Mouse (Mus musculus) neural tube, postnatal 0 days (tissue): Measurements from ENCODE around the gene Rhox1. TPM values are rescaled to one million over a fixed set of nuclear protein-coding genes. Genes with fewer than 3 reads are reported as not detected.

Source experiments
- polyA plus RNA-seq: library from polyadenylated mRNA; unstranded; fragments of >200 nt; fragmentation: Nextera tagmentation; extraction: Ambion mirVana; gene quantifications from 2 replicates; pipeline ENCODE4 v1.2.1, GENCODE M21; 2015

The Rhox1 gene
- not detected in 2 replicates for polyA plus RNA-seq

DNA sequence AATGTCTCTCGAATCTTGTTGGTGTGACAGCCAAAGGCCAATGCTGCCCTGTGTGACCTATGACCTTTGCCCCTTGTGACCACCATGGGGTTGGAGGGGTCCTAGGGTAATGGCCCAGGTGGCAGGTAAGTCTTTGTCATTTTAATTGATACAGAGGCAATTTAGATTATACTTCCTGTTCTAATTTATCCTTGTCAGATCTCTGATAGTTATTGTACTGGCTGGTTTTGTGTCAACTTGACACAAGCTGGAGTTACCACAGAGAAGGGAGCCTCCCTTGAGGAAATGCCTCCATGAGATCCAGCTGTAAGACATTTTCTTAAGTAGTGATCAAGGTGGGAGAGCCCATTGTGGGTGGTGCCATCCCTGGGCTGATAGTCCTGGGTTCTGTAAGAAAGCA, at the start of gene Rhox1:
Gene Rhox1 (minus strand): TSS at position 101 of the 400 bp plus-strand sequence.

DNA sequence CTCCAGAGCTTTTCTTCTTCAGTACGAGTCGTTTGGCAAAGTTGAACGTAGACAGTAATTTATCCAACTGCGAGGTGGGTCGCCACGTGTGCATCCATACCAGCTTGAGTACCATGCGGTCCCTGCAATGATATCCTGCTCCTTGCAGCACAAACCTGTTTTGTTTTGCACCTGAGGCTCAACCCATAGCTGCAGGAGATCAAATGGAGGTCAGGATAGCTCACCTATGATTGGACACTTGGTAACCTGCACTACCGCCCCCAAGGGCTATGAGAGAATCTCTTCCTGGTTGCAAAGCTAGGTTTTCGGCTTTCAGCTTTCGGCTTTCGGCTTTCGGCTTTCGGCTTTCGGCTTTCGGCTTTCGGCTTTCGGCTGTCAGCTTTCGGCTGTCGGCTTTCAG, 43.0 kb upstream of the Rhox1 start, which contains the start of gene Rhox4a:
Gene Rhox4a (plus strand): TSS at position 301 of the 400 bp plus-strand sequence.

DNA sequence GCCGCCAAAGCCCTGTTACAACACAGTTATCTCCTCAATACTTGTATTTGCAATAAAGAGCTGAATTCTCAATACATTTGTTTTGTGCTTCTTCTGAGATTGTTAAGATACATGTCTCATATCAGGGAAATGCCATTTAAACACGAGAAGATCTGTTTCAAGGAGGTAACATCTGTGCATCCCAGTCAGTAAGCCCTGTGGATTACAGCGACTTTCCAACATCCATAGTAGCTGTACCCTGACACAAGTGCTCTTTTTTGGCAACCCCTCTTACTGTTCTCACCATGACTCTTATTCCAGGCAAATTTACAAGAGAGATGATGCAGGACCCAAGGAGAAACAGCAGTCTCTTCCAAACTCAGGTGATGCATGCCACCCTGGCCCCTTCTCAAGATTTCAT, 27.6 kb upstream of the Rhox1 start, which contains the start of gene Rhox3a:
Gene Rhox3a (plus strand): TSS at position 301 of the 400 bp plus-strand sequence.

DNA sequence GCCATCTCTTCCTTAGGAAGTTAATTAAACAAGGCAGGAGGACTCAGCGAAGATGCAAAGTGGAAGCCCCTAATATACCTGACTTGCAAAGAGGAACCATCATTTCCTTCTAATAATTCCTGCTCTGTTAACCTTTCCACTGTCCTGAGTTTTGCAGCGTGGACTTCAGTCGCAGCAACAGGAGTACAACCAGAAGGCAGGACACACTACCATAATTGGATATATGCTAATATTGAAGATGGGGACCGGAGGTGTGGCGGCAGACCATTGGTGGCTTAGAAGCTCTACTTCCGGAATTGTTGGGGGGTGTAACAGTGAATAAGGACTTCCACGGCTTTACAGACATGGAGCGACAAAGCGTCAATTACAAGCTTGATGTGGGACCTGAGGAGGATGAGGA, 22.6 kb upstream of the Rhox1 start, which contains the start of gene Rhox2a:
Gene Rhox2a (plus strand): TSS at position 301 of the 400 bp plus-strand sequence.

DNA sequence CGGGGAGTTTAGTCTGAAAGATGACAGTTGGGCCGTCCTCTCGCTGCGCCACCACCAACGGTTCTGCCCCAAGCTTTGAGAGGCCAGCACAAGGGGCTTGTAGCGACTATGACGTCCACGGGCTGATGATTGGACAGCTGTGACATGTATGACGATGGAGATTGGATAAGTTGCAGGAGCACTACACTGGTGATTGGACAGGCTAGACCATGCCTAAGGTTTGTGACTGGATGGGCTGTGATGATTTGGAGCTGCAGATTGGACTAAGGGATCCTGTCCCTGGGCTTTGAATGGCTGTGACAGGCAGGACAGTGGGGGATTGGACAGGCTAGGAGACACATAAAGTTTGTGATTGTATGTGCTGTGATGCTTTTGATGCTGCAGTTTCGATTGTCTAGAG, 11.1 kb downstream of the Rhox1 start, which contains the start of gene Gm9:
Gene Gm9 (minus strand): TSS at position 101 of the 400 bp plus-strand sequence.

DNA sequence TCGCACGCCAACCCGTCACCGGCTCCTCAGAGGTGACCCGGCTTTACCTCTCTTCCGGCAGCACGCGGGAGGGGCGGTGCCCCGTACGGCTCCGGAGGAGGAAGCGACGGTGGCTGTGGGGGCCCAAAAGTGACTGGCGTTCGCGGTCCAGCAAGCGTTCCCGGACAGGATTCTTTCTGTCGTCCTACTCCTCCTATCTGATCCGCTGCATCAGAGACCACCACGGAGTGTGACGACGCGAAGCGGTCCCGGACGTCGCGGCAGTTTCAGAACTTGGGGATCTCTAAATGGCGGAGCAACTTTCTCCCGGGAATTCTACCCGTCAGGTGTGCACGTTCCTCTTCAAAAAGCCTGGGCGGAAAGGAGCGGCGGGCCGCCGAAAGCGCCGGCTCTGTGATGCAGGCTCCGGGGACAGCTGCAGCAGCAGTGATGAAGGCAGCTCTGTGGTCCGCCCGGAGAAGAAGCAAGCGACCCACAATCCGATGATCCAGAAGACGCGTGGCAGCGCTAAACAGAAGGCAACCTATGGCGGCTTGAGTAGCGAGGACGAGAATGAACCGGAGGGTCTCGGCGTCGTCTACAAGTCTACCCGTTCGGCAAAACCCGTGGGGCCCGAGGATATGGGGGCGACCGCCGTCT, 30.8 kb downstream of the Rhox1 start, which contains the start of the genes Ndufa1 and Rnf113a1:
Gene Ndufa1 (minus strand): TSS at position 59 of the 639 bp plus-strand sequence.
Gene Rnf113a1 (plus strand): TSS at position 141 of the 639 bp plus-strand sequence.

DNA sequence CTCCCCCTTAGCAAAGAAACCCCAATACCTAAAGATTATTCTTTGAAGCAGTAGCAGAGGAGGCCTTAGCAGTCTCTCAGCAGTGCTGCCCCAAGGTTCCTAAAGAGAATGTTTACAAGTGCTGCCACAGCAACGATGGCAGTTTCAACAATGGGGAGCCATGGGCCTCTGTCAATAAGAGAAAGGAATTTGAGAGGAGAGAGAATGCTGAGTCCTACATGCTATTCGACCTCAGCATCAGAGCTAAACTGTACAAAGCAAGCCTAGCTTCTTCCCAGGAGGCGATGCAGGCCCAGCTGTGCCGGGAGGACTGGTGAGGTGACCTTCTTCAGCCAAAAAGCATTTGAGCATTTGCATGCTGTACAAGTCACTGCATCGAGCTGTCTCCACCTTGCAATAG, 53.3 kb downstream of the Rhox1 start, which contains the start of gene Akap14:
Gene Akap14 (minus strand): TSS at position 101 of the 400 bp plus-strand sequence.

Other genes starting within 250 kb of the Rhox1 start
- gene Sept6, start 230.5 kb downstream of the Rhox1 start, polyA plus RNA-seq = 52.2 and 57.4 TPM in 2 replicates
- gene Sowahd, start 173.4 kb downstream of the Rhox1 start, polyA plus RNA-seq = 0.15 and 0.19 TPM in 2 replicates
- gene Rpl39, start 136.9 kb downstream of the Rhox1 start, polyA plus RNA-seq = 301 and 383 TPM in 2 replicates
- 21.3 and 22.5 TPM in 2 replicates for gene Upf3b, start 111.9 kb downstream of the Rhox1 start, polyA plus RNA-seq
- gene Nkap, start 95.5 kb downstream of the Rhox1 start, polyA plus RNA-seq = 20.4 and 20.7 TPM in 2 replicates
- 0.49 and 0.53 TPM in 2 replicates for gene Akap14, start 53.4 kb downstream of the Rhox1 start, polyA plus RNA-seq
- 1,019 and 1,020 TPM in 2 replicates for gene Ndufa1, start 31.1 kb downstream of the Rhox1 start, polyA plus RNA-seq
- 29.6 and 30.3 TPM in 2 replicates for gene Rnf113a1, start 31.0 kb downstream of the Rhox1 start, polyA plus RNA-seq
- gene Gm9, start 11.2 kb downstream of the Rhox1 start, polyA plus RNA-seq = not detected in 2 replicates
- gene Rhox2a, start 22.7 kb upstream of the Rhox1 start, polyA plus RNA-seq = not detected in 2 replicates
- not detected in 2 replicates for gene Rhox3a, start 27.7 kb upstream of the Rhox1 start, polyA plus RNA-seq
- gene Rhox4a, start 43.1 kb upstream of the Rhox1 start, polyA plus RNA-seq = not detected in 2 replicates
- not detected in 2 replicates for gene Rhox3a2, start 157.8 kb upstream of the Rhox1 start, polyA plus RNA-seq
- gene Rhox4a2, start 168.6 kb upstream of the Rhox1 start, polyA plus RNA-seq = not detected in 2 replicates
- not detected in 2 replicates for gene Rhox2b, start 189.8 kb upstream of the Rhox1 start, polyA plus RNA-seq
- not detected in 2 replicates for gene Rhox4b, start 210.2 kb upstream of the Rhox1 start, polyA plus RNA-seq
- not detected in 2 replicates for gene Rhox2c, start 231.4 kb upstream of the Rhox1 start, polyA plus RNA-seq
- gene Rhox3c, start 236.3 kb upstream of the Rhox1 start, polyA plus RNA-seq = not detected in 2 replicates